Mouse (Mus musculus) neutrophil, adult 5-6 weeks (primary cell): ENCODE measurements around the gene Plekhf1. TPM values are rescaled to one million over a fixed set of nuclear protein-coding genes. Genes with fewer than 3 reads are reported as not detected.

Experiments
- ATAC-seq: fragments of 151-379, 151-347 bp; 2 replicates; pipeline ENCODE4 v1.8.0; 2017; ENCODE audit warnings: mild to moderate bottlenecking, moderate TSS enrichment; ENCODE audit not compliant: insufficient number of reproducible peaks, poor library complexity, low FRiP score, severe bottlenecking; ENCODE audit errors: extremely low read depth
- total RNA-seq: library from RNA; stranded (forward); fragments of 200-1000 nt; gene quantifications from 2 replicates; pipeline ENCODE4 v1.2.3, GENCODE M21; 2017

The Plekhf1 gene
- total RNA-seq, 1 experiment from 2014 or later, result 0.23 TPM

- no peak for ATAC-seq
These were observed 37.6 kb downstream of the Plekhf1 start for GRCm38 (mm10) chr7:38190056-38190835.

GRCm38 (mm10) chr7:38189136-38189982 is 38.5 kb downstream of the Plekhf1 start:
- peak; percentile 71 for ATAC-seq

GRCm38 (mm10) chr7:38188281-38189075 is 39.3 kb downstream of the Plekhf1 start:
- ATAC-seq, result no peak

- ATAC-seq, result no peak
These were observed 40.0 kb downstream of the Plekhf1 start for GRCm38 (mm10) chr7:38187796-38188195.

- no peak for ATAC-seq
These were observed 41.0 kb downstream of the Plekhf1 start for GRCm38 (mm10) chr7:38186861-38187260.

GRCm38 (mm10) chr7:38184786-38185185 is 43.0 kb downstream of the Plekhf1 start:
- ATAC-seq, result no peak

- ATAC-seq, result no peak
These were observed 43.4 kb downstream of the Plekhf1 start for GRCm38 (mm10) chr7:38184418-38184745.

- peak; percentile 60 for ATAC-seq
These were observed 44.0 kb downstream of the Plekhf1 start for GRCm38 (mm10) chr7:38183709-38184417.

- ATAC-seq, result peak; percentile 16
These were observed 44.7 kb downstream of the Plekhf1 start, which contains the start of gene 1600014C10Rik for GRCm38 (mm10) chr7:38182962-38183687. TSS of gene 1600014C10Rik (plus strand) at chr7:38183217.

GRCm38 (mm10) chr7:38182596-38182961 is 45.2 kb downstream of the Plekhf1 start:
- peak; percentile 75 for ATAC-seq

- 0 out of 2 replicates have a peak, but pooled peaks have one; percentile 36 for ATAC-seq
These were observed 46.5 kb downstream of the Plekhf1 start for GRCm38 (mm10) chr7:38181366-38181765.

GRCm38 (mm10) chr7:38179896-38180295 is 47.9 kb downstream of the Plekhf1 start:
- ATAC-seq, result no peak

- ATAC-seq, result no peak
These were observed 51.8 kb downstream of the Plekhf1 start for GRCm38 (mm10) chr7:38176056-38176455.

GRCm38 (mm10) chr7:38174321-38175148 is 53.3 kb downstream of the Plekhf1 start:
- ATAC-seq, result no peak

GRCm38 (mm10) chr7:38173871-38174270 is 53.9 kb downstream of the Plekhf1 start:
- ATAC-seq, result no peak

GRCm38 (mm10) chr7:38167724-38168141 is 60.1 kb downstream of the Plekhf1 start:
- ATAC-seq, result peak; percentile 54; the same call in 1 of the 2 replicates
